Mouse (Mus musculus): Measurements from ENCODE around the gene Wdr62.

Gene Wdr62

DNA sequence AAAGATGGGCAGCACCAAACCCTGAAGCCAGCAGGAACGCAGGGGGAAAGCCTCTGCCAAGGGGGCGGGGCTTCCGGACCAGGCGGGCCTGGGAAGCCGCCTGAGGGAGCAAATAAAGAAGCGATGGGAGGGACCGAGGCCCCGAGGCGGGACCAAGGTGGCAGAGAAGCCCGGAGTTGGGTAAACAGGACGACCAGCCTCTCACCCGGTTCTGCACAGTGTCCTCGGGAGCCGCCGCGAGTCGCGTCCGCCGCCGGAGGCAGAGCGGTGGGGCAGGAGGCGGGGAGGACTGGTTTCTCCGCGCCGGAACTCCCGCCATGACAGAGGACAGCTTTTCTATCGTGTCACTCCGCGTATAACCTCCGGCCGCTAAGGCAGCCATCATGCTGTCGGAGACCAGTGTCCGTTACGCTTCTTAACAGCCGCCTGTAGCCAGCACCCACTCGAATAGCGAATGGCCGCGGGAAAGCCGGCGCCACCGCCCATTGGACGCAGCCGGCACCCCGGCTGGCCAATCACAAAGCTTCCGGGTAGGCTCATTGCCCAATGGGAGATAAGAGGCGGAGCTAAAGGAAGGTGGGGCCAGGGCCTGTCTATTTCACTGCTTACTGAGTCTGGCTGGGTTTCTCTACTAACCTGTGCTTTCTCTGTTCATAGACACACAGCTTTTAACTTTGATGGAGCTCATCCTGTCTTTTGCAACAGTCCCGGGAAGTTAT lies at the start of gene Wdr62, which contains the start of gene Thap8:
Wdr62 (minus strand) TSS at position 469 of the 719 bp plus-strand sequence.
Thap8 (plus strand) TSS at position 144 of the 719 bp plus-strand sequence.
- DNase-seq: peak; percentile 87

DNA sequence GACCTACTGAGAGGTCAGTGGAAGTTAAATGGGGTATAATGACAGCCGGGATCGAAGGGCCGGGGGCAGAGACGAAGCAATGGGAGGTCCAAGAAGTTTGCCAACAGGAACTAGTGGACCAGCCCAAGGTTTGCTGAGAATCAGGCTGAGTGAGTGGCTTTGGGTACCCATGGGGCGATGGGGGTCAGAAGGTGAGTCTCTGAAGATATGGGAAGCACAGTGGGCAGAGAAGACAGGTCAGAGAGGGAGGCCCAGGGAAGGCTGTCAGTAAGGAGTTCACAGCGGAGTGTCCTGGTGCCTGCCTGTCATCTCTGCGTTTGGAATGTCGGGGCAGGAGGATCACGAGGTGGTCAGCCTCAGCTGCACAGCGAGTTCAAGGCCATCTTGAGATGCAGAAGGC lies 48.2 kb upstream of the Wdr62 start:
- no peak for DNase-seq

DNA sequence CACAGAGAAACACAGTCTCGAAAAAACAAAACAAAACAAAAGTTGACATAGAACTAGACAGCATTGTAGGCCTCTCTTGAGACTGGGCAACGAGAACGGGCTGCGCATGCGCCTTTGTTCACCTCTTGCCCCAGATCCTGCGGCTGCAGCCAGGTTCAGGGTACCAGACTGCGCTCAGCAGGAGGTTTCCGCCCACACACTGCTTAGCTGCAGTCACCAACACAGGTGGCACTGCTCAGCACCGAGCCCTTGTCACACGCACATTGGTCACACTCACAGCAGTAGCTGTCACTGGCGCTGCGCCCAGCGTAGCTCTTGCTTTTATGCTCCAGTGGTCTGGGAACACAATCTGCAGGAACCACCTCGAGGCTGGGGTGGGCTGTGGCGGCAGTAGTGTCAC lies 46.9 kb upstream of the Wdr62 start:
- no peak for DNase-seq

- no peak for DNase-seq
Observed at GRCm38 (mm10) chr7:30326427-30326826, 46.2 kb upstream of the Wdr62 start.

GRCm38 (mm10) chr7:30325364-30325763 lies 45.1 kb upstream of the Wdr62 start:
- DNase-seq: peak; percentile 54

GRCm38 (mm10) chr7:30324300-30324944 lies 44.2 kb upstream of the Wdr62 start:
- no peak for DNase-seq

GRCm38 (mm10) chr7:30323795-30324194 lies 43.6 kb upstream of the Wdr62 start, which contains the start of gene Sdhaf1:
Gene Sdhaf1 (minus strand): TSS chr7:30323895.
- DNase-seq: no peak

- no peak for DNase-seq
Observed at GRCm38 (mm10) chr7:30322865-30323264, 42.6 kb upstream of the Wdr62 start.

GRCm38 (mm10) chr7:30322285-30322667 lies 42.1 kb upstream of the Wdr62 start:
- peak; percentile 95 for DNase-seq

DNA sequence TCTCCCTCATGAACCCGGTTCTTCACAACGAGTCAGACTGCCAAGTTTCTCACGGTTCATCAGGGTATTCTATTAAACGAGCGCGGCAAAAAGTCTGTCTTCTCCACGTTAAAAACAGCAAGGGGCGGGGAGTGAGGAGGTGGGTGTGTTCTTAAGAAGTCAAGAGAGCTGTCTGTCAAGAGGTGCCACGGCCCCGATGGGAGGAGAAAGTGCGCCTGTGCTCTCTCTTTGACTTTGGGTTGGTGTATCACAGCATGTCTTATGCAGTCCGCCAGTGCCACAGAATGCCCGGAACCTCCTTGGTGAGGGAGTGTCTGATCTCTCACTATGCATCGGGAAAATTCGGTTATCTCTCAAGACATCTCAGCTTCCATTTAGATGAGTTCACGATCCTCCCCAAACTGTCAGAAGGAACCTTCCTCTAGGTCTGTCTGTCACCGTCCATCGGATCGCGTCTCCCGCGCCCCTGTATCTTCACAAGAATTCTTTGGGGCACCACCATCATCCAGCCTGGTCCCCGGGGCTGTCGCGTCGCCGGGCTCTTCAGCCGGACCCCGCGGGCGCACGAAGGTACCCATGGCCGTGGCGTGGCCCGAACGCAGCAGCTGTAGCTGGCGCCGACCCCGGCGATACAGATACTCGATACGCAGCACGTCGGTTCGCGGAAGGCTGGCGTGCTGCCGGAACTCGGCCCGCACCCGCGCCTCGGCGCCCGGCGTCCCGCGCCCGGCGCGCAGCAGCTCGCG lies 41.5 kb upstream of the Wdr62 start, which contains the start of gene E130208F15Rik:
E130208F15Rik (plus strand) TSS at position 202 of the 746 bp plus-strand sequence.
- peak; percentile 42 for DNase-seq

DNA sequence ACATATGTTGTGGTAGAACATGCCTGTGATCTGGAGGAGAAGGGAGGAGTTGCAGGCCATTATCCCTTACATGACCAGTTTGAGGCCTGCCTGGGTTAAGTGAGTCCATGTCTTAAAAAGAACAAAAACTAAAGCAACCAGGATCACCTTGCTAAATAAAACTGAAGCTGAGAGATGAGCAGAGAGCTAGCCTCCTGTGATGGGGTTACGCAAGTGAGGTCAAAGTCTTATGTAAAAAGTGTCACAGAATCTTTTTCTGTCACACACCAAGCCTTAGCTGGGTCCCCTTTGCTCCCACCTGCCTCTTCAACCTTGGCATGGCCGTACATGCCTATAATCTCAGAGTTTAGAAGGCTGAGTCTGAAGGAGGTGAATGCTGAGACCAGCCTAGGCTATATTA lies 40.7 kb upstream of the Wdr62 start:
- DNase-seq: no peak

GRCm38 (mm10) chr7:30318142-30318541 lies 37.9 kb upstream of the Wdr62 start:
- DNase-seq: no peak

DNA sequence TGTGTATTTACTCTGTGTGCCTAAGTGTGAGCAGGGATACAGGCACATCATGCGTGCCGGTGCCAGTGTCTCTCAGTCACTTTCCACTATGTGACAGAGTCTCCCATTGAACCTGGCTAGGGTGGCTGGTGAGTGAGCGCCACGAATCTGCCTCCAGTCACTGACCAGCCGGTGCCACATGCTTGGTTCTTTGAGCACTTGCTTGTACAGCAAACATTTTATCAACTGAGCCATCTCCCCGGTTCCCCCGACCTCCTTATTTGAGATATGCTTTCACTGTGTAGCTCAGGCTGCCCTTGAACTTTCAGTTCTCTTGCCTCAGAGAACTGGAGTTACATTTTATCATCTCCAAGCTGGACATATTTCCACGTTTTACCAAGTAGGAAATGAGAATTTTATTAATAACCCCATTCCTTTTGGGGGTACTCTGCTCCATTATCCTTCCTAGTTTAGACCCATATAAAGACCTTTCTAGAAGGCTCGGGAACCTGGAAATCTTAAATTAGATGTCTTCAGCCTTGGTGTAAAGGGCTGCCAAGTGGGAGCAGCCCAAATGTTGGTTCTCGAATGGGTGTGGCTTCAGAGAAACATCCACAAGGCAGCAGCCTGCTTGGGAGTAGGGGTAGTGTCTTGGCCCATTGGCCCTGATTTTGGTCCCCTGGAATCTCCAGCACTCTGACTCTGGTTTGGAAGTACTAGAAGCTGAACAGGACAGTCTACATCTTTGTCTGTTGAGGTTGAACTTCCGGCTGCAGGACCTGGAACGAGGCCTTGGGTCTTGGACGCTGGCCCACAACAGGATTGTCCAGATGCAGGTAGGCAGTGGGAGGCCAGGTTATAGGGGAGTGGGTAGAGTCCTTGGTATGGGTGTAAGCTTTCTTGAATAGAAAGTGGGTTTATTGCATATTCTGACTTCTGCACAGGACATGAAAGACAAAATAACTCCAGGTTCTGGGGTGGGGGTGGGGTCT lies 35.6 kb upstream of the Wdr62 start:
- DNase-seq: no peak

- DNase-seq: no peak
Observed at GRCm38 (mm10) chr7:30314721-30315155, 34.5 kb upstream of the Wdr62 start, which contains the start of gene Syne4. Gene Syne4 (plus strand): TSS chr7:30314807.

DNA sequence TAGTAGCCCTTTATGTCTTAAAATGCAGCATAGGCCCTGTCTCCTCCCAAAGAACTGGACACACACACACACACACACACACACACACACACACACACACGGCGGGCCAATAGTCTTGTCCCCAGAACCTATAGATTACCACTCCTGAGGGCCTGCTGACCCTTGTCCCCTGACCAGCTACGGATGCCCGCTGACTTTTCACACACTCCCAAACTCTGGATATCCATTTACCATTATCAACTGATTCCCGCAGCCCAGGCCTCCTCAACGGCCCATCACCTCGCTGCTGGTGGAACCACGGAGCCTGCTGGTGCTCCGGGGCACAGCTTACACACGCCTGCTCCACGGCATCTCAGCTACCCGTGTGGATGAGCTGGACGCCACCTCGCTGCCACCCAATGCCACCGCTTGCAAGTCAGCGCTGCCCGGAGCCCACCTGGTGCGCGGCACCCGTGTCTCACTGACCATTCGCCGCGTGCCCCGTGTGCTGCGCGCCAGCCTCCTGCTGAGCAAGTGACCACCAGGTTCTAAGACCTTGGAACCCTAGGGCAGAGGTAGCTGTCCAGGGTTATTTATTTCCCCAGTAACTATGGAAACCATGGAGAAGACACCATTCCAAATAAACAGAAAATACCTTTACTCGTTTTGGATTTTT lies 33.6 kb upstream of the Wdr62 start:
- no peak for DNase-seq

GRCm38 (mm10) chr7:30310136-30310535 lies 29.9 kb upstream of the Wdr62 start:
- no peak for DNase-seq

- DNase-seq: no peak
Observed at GRCm38 (mm10) chr7:30309395-30310129, 29.3 kb upstream of the Wdr62 start.

DNA sequence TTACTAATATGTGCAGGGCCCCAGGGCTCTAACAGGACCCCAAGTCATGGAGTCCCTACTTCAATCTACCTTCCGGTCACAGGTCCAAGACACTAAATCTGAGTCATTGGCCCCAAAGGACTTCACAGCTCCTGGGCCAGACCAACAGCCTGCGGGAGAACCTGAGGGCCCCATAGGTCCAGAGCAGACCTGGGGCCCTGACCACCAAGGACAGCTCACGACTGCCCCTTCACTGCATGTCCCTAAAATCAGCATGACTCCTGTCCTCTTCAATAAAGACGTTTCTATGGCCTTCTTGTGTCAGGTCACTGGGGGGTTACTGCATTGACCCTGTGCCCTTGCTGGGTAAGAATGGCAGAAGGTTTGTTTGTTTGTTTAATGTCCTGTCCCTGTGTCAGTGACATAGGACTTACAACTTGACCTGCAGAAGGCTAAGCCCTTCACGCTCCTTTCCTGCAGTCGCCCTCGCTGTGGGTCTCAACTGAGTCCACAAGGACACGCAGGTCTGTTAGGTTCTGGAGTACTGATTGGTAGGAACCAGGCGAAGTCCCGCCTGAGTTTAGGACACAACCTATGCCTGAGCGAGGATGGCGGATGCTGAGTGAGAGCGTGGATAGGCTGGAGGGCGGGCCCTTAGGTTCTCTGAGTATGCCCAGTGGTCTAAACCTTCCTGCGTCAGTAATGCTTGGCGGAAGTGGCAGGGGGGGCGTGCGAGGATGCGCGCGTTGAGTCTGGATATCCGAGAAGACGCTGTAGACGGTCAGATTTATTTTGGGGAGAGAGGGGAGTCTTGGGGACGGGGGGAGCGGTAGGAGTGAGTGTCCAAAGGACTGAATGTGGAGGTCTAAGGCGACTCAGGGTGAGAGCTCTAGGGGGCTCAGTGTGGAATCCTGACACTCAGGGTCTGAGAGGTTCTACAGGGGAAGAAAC lies 28.1 kb upstream of the Wdr62 start, which contains the start of gene Alkbh6:
Alkbh6 (plus strand) TSS at position 642 of the 930 bp plus-strand sequence.
- DNase-seq: peak; percentile 88

GRCm38 (mm10) chr7:30306083-30306779 lies 26.0 kb upstream of the Wdr62 start:
- DNase-seq: no peak
